Mouse (Mus musculus): ENCODE results near the gene Actr3.

GRCm38 (mm10) chr1:125473126-125473666 lies 37.7 kb upstream of the Actr3 start:
- no peak for TF ChIP-seq GATA1 (IDR thresholded peaks at IDR 0.05; ENCODE audit: borderline replicate concordance, low read length)
- TF ChIP-seq CTCF (IDR thresholded peaks at IDR 0.05; ENCODE audit: low read depth, low read length), result no peak
- TF ChIP-seq TAL1 (conservative IDR thresholded peaks at IDR 0.05; ENCODE audit: low read depth, low read length), result no peak
